Mouse (Mus musculus): ENCODE measurements around the gene Pde6h. TPM values are rescaled to one million over a fixed set of nuclear protein-coding genes. Genes with fewer than 3 reads are reported as not detected.
"Not testable (repeated sequence)": the region's sequence is repeated elsewhere in the genome, so short reads cannot be mapped to it uniquely, and the experiment has no call there.

Pde6h gene
- total RNA-seq, 4 experiments from 2014 or later, result 0.52 to 2.0 (median 0.88) TPM

- DNase-seq (ENCODE audit: low spot score in 2 of 2), result no peak
These were observed 16.7 kb downstream of the Pde6h start for GRCm38 (mm10) chr6:136940188-136940960.

GRCm38 (mm10) chr6:136941051-136942021 is 17.7 kb downstream of the Pde6h start, which contains the start of gene Arhgdib:
Arhgdib (minus strand) TSS chr6:136941899.
- no peak for DNase-seq (ENCODE audit: low spot score in 2 of 2)

GRCm38 (mm10) chr6:136942280-136942679 is 18.6 kb downstream of the Pde6h start:
- no peak for DNase-seq (ENCODE audit: low spot score in 2 of 2)

- no peak for DNase-seq (ENCODE audit: low spot score in 2 of 2)
These were observed 19.8 kb downstream of the Pde6h start for GRCm38 (mm10) chr6:136943392-136943791.

- no peak for DNase-seq (ENCODE audit: low spot score in 2 of 2)
These were observed 20.9 kb downstream of the Pde6h start for GRCm38 (mm10) chr6:136944511-136944910.

- DNase-seq (ENCODE audit: low spot score in 2 of 2), result no peak
These were observed 22.6 kb downstream of the Pde6h start for GRCm38 (mm10) chr6:136946241-136946640.

- DNase-seq (ENCODE audit: low spot score in 2 of 2), result no peak
These were observed 23.3 kb downstream of the Pde6h start for GRCm38 (mm10) chr6:136946943-136947342.

GRCm38 (mm10) chr6:136947716-136948115 is 24.1 kb downstream of the Pde6h start:
- DNase-seq (ENCODE audit: low spot score in 2 of 2), result no peak

- DNase-seq (ENCODE audit: low spot score in 2 of 2), result no peak
These were observed 26.5 kb downstream of the Pde6h start for GRCm38 (mm10) chr6:136950171-136950570.

GRCm38 (mm10) chr6:136952930-136953329 is 29.3 kb downstream of the Pde6h start:
- no peak for DNase-seq (ENCODE audit: low spot score in 2 of 2)

GRCm38 (mm10) chr6:136954192-136954591 is 30.6 kb downstream of the Pde6h start:
- DNase-seq (ENCODE audit: low spot score in 2 of 2), result no peak

- no peak for DNase-seq (ENCODE audit: low spot score in 2 of 2)
These were observed 31.1 kb downstream of the Pde6h start for GRCm38 (mm10) chr6:136954715-136955114.

GRCm38 (mm10) chr6:136955240-136955639 is 31.6 kb downstream of the Pde6h start:
- no peak for DNase-seq (ENCODE audit: low spot score in 2 of 2)

GRCm38 (mm10) chr6:136957062-136957461 is 33.4 kb downstream of the Pde6h start:
- no peak for DNase-seq (ENCODE audit: low spot score in 2 of 2)

GRCm38 (mm10) chr6:136959131-136959530 is 35.5 kb downstream of the Pde6h start:
- no peak for DNase-seq (ENCODE audit: low spot score in 2 of 2)

GRCm38 (mm10) chr6:136962957-136963356 is 39.3 kb downstream of the Pde6h start:
- DNase-seq (ENCODE audit: low spot score in 2 of 2), result no peak

GRCm38 (mm10) chr6:136964609-136965510 is 41.2 kb downstream of the Pde6h start:
- no peak for DNase-seq (ENCODE audit: low spot score in 2 of 2)

- no peak for DNase-seq (ENCODE audit: low spot score in 2 of 2)
These were observed 42.3 kb downstream of the Pde6h start for GRCm38 (mm10) chr6:136965912-136966311.

GRCm38 (mm10) chr6:136967466-136967865 is 43.8 kb downstream of the Pde6h start:
- no peak for DNase-seq (ENCODE audit: low spot score in 2 of 2)

- not testable (repeated sequence) for DNase-seq (ENCODE audit: low spot score in 2 of 2)
These were observed 45.2 kb downstream of the Pde6h start for GRCm38 (mm10) chr6:136968877-136969276.

All from layer of hippocampus, adult 8-10 months (tissue).